Mouse (Mus musculus) mature B cell (primary cell): ENCODE results near the gene Armc5.

ENCODE experiments used
- in situ Hi-C: fragments of 300-500 bp; cut with MboI; formaldehyde crosslinking; loops from 2 replicates; pipeline ENCODE4 v1.14.3; 2019

Gene Armc5

GRCm38 (mm10) chr7:128288923-128289544 lies 51.9 kb downstream of the Armc5 start:
- in situ Hi-C loops: no loop called here
